Mouse (Mus musculus) embryonic facial prominence, embryonic 10.5 days (tissue): ENCODE data around the gene Gdf5. TPM values are rescaled to one million over a fixed set of nuclear protein-coding genes. Genes with fewer than 3 reads are reported as not detected.
A peak's percentile ranks its signal among the peaks of the same experiment; 100 is the strongest.

Source experiments
- DNase-seq: peaks from one replicate; pipeline ENCODE4 v3.0.0-alpha.2; 2017; ENCODE audit warnings: low spot score
- H3K27ac ChIP-seq: fragments of 300-500 bp; sonication (generic); replicated peaks from 2 replicates; pipeline ENCODE4 v1.5.1; 2016; ENCODE audit warnings: mild to moderate bottlenecking
- H3K27me3 ChIP-seq: fragments of 300-500 bp; sonication (generic); replicated peaks from 2 replicates; pipeline ENCODE4 v1.6.1; 2016; ENCODE audit warnings: low read depth, mild to moderate bottlenecking; ENCODE audit not compliant: poor library complexity, severe bottlenecking
- H3K36me3 ChIP-seq: fragments of 300-500 bp; sonication (generic); replicated peaks from 2 replicates; pipeline ENCODE4 v1.6.1; 2016; ENCODE audit warnings: mild to moderate bottlenecking, moderate library complexity
- H3K4me1 ChIP-seq: fragments of 300-500 bp; sonication (generic); 2 replicates; pipeline ENCODE4 v1.6.1; 2016
- H3K4me3 ChIP-seq: fragments of 300-500 bp; sonication (generic); 2 replicates; pipeline ENCODE4 v1.5.1; 2016; ENCODE audit warnings: mild to moderate bottlenecking, moderate library complexity
- H3K9me3 ChIP-seq: fragments of 300-500 bp; sonication (generic); 2 replicates; pipeline ENCODE4 v1.6.1; 2016; ENCODE audit warnings: mild to moderate bottlenecking
- WGBS: fragments of 180-500 bp; shearing (Covaris S2); methylation state at CpG from one replicate; pipeline ENCODE4 v1.1.7; 2016; 5-methylcytosine and 5-hydroxymethylcytosine counted together
- polyA plus RNA-seq: library from polyadenylated mRNA; unstranded; fragments of >200 nt; fragmentation: Nextera tagmentation; extraction: Ambion mirVana; gene quantifications from 2 replicates; pipeline ENCODE4 v1.2.1, GENCODE M21; 2016

Gene Gdf5
- polyA plus RNA-seq, 1 experiment from 2014 or later: 0.91 TPM

DNA sequence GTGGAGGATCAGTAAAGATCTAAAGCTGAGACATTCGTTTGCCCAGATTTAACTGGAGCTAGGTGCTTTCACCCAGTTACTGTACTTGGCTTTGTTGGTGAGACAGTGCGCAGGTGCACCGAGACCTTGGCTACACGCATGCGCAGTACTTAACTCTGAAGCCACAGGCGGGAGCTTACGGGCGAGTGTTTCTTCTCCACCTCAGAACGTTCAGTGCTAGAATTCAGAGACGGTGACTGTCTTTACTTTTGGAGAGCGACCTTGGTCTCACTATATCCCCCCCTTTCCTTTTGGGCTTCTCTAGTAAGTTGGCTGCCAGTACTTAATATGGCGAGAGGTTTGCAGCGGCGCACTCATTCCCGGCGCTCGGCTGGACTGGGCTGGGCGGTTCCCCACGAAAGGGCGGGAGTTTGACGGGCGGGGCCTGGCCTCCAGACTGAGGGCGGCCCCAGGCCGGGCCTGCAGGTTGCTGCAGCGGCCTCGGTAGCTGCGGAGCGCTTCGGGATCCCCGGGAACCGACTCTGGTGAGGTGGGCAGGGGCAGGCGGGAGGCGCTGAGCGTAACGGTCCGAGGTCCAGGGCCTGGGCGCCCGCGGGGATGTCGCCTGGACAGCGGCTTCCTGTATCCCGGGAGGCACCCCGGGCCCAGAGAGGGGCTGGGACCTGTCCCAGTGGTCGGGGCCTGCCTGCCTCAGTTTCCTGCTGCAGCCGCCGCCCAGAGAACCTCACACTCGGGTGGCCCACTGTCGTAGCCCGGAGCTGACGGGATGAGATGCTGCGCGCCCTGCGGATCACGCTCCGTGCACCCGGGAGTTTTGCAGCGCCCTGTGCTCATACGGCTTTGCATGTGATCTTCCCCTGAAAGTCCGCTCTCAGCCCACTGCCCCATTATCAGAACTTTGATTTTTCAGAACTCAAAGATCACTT is 11.2 kb upstream of the Gdf5 start, which contains the start of gene Cep250:
TSS of gene Cep250 (plus strand) at position 325 of the 926 bp plus-strand sequence.
- Histone ChIP-seq H3K36me3 (peaks cover 22% of the 10 kb centered on the region), H3K9me3 (no peaks in the 10 kb centered on the region), H3K4me3 (peak within 1 kb of the TSS; percentile 92), H3K4me1 (peaks cover 13% of the 10 kb centered on the region), H3K27me3 (peaks cover 8% of the 10 kb centered on the region; the same call in 1 of the 2 replicates), H3K27ac (peak within 1 kb of the TSS; percentile 98)
- peak; percentile 94 for DNase-seq
- WGBS: under 1% methylated on average over 59 of the region's 59 CpGs

- Histone ChIP-seq H3K27ac (no peak overlapping the region), H3K4me1 (peaks cover 24% of the 10 kb centered on the region), H3K4me3 (no peak overlapping the region), H3K9me3 (no peaks in the 10 kb centered on the region), H3K27me3 (peaks cover 20% of the 10 kb centered on the region), H3K36me3 (no peaks in the 10 kb centered on the region)
- peak; percentile 55 for DNase-seq
Measured at GRCm38 (mm10) chr2:155952006-155952405, 6.8 kb upstream of the Gdf5 start.

GRCm38 (mm10) chr2:155949362-155949761 is 4.2 kb upstream of the Gdf5 start:
- WGBS: 15% methylated on average over 6 of the region's 6 CpGs
- DNase-seq: peak; percentile 73
- Histone ChIP-seq H3K27ac (0 out of 2 replicates have a peak overlapping the region, but pooled peaks have one; percentile 31), H3K36me3 (no peaks in the 10 kb centered on the region), H3K27me3 (peaks cover 27% of the 10 kb centered on the region), H3K4me1 (peaks cover 46% of the 10 kb centered on the region), H3K9me3 (no peaks in the 10 kb centered on the region), H3K4me3 (peak overlapping the region; percentile 11; the same call in 1 of the 2 replicates)

DNA sequence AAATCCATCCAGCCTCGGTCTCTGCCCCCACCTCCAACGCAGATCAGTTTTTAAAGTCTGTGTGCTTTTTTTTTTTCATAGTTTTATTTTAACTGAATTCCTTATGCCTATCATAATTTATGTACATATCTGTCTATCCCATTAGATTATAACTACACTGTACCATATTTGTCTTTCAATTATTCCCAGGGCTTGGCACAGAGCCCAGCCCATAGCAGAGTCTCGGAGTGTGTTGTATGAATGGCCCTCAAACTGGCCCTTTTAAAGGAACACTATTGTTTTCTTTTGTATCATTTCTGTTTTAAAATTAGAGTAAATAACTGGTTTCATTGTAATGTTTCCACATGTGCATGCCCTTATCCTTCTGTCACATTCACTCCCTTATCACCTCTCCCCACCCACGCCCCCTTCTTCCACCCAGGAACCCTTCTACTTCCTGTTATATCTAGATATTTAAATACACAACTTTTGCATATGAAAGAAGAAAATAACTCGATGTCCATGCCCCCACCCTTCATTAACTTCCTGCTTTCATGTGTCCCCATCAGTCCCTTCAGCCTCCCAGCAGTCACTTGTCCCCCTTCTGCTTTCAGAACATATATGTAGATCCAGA is 2.3 kb upstream of the Gdf5 start:
- Histone ChIP-seq H3K4me1 (peaks cover 63% of the 10 kb centered on the region), H3K4me3 (no peak overlapping the region), H3K27ac (no peak overlapping the region), H3K36me3 (no peaks in the 10 kb centered on the region), H3K9me3 (no peaks in the 10 kb centered on the region), H3K27me3 (peaks cover 25% of the 10 kb centered on the region)
- 81% methylated on average over 5 of the region's 5 CpGs for WGBS
- DNase-seq: no peak

- 14% methylated on average over 4 of the region's 4 CpGs for WGBS
- Histone ChIP-seq H3K27me3 (peaks cover 25% of the 10 kb centered on the region), H3K4me1 (peaks cover 71% of the 10 kb centered on the region), H3K27ac (no peak overlapping the region), H3K36me3 (no peaks in the 10 kb centered on the region), H3K9me3 (no peaks in the 10 kb centered on the region), H3K4me3 (no peak overlapping the region)
- DNase-seq: no peak
Measured at GRCm38 (mm10) chr2:155946499-155946898, 1.3 kb upstream of the Gdf5 start.

- Histone ChIP-seq H3K27me3 (peaks cover 25% of the 10 kb centered on the region), H3K4me3 (no peak overlapping the region), H3K4me1 (peaks cover 71% of the 10 kb centered on the region), H3K9me3 (no peaks in the 10 kb centered on the region), H3K27ac (no peak overlapping the region), H3K36me3 (no peaks in the 10 kb centered on the region)
- 2% methylated on average over 7 of the region's 7 CpGs for WGBS
- DNase-seq: peak; percentile 85
Measured at GRCm38 (mm10) chr2:155946069-155946468, 902 bp upstream of the Gdf5 start.

- Histone ChIP-seq H3K9me3 (no peaks in the 10 kb centered on the region), H3K27ac (peak overlapping the region; percentile 54; the same call in 1 of the 2 replicates), H3K4me1 (peaks cover 71% of the 10 kb centered on the region), H3K27me3 (peaks cover 25% of the 10 kb centered on the region), H3K36me3 (no peaks in the 10 kb centered on the region), H3K4me3 (no peak overlapping the region)
- WGBS: 66% methylated on average over 5 of the region's 5 CpGs
- DNase-seq: peak; percentile 37
Measured at GRCm38 (mm10) chr2:155945580-155945979, 413 bp upstream of the Gdf5 start.

GRCm38 (mm10) chr2:155944685-155945084 is 482 bp downstream of the Gdf5 start:
- peak overlapping the region; percentile 23; the same call in 1 of the 2 replicates for H3K4me3 ChIP-seq

GRCm38 (mm10) chr2:155943463-155943862 is 1.7 kb downstream of the Gdf5 start:
- H3K4me1 ChIP-seq: peaks cover 59% of the 10 kb centered on the region
- WGBS: 2% methylated on average over 8 of the region's 8 CpGs
- peak overlapping the region; percentile 58 for H3K27ac ChIP-seq
- no peaks in the 10 kb centered on the region for H3K36me3 ChIP-seq
- H3K27me3 ChIP-seq: peaks cover 25% of the 10 kb centered on the region
- peak; percentile 62 for DNase-seq
- no peaks in the 10 kb centered on the region for H3K9me3 ChIP-seq
- H3K4me3 ChIP-seq: peak overlapping the region; percentile 40

More at GRCm38 (mm10) chr2:155944685-155945084, 482 bp downstream of the Gdf5 start:
- Histone ChIP-seq H3K27ac (peak overlapping the region; percentile 58), H3K36me3 (no peaks in the 10 kb centered on the region), H3K4me1 (peaks cover 70% of the 10 kb centered on the region), H3K27me3 (peaks cover 25% of the 10 kb centered on the region), H3K9me3 (no peaks in the 10 kb centered on the region)
- no peak for DNase-seq
- WGBS: 74% methylated on average over 4 of the region's 4 CpGs

GRCm38 (mm10) chr2:155941697-155942442 is 3.3 kb downstream of the Gdf5 start:
- H3K27ac ChIP-seq: no peak overlapping the region
- H3K36me3 ChIP-seq: no peaks in the 10 kb centered on the region
- peaks cover 12% of the 10 kb centered on the region for H3K27me3 ChIP-seq
- H3K4me3 ChIP-seq: no peak overlapping the region
- no peaks in the 10 kb centered on the region for H3K9me3 ChIP-seq
- 89% methylated on average over 40 of the region's 40 CpGs for WGBS
- peak; percentile 36 for DNase-seq
- H3K4me1 ChIP-seq: peaks cover 55% of the 10 kb centered on the region

DNA sequence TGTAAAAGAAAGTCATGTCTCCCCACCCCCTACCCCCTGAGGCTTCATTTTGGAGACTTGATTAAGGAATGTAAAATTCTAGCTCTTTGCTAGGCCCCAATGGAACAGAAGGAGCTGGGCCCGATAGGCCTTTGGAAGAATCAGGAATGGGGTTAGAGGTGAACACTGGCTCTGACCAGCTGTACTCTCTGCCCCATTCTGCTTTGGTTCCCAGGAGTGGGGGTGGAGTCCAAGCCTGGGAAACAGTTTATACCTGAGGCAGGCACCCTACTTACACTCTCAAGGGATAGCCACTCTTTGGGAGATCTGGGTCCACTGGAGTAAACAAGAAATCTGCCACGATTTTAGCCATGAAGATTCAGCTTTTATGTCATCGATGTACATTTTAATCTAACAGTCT is 4.5 kb downstream of the Gdf5 start, which contains the start of gene Gm15557:
TSS of gene Gm15557 (plus strand) at position 48 of the 400 bp plus-strand sequence.
- Histone ChIP-seq H3K27ac (peak within 1 kb of the TSS; percentile 24; the same call in 1 of the 2 replicates), H3K27me3 (peaks cover 12% of the 10 kb centered on the region), H3K4me3 (no peak within 1 kb of the TSS), H3K36me3 (no peaks in the 10 kb centered on the region), H3K4me1 (peaks cover 44% of the 10 kb centered on the region), H3K9me3 (no peaks in the 10 kb centered on the region)
- 86% methylated on average over 3 of the region's 3 CpGs for WGBS
- no peak for DNase-seq
